Mouse (Mus musculus): ENCODE results near the gene Zdhhc7. TPM values are rescaled to one million over a fixed set of nuclear protein-coding genes. Genes with fewer than 3 reads are reported as not detected.

Gene Zdhhc7
- polyA plus RNA-seq, 1 experiment from 2014 or later, result 26.1 TPM

- H3K4me2 ChIP-seq, result no peak overlapping the region
- 0 out of 2 replicates have a peak, but pooled peaks cover 4% of the 10 kb centered on the region for H3K4me1 ChIP-seq
- H3K36me3 ChIP-seq, result peaks cover 91% of the 10 kb centered on the region
- WGBS (ENCODE audit: insufficient replicate concordance), result 76% methylated on average over 7 of the region's 7 CpGs
- no peak overlapping the region for H3K4me3 ChIP-seq
- H3K27ac ChIP-seq, result no peak overlapping the region
- ATAC-seq, result no peak
- H3K27me3 ChIP-seq (replicated peaks), result no peaks in the 10 kb centered on the region
- no peaks in the 10 kb centered on the region for H3K9me3 ChIP-seq (replicated peaks)
- H3K9ac ChIP-seq, result no peak overlapping the region
Observed at GRCm38 (mm10) chr8:120089511-120089910, 11.8 kb downstream of the Zdhhc7 start.

- no peak for ATAC-seq
- Histone ChIP-seq H3K27me3 (replicated peaks) (no peaks in the 10 kb centered on the region), H3K4me3 (no peak overlapping the region), H3K4me2 (no peak overlapping the region), H3K9me3 (replicated peaks) (no peaks in the 10 kb centered on the region), H3K27ac (no peak overlapping the region), H3K4me1 (no peaks in the 10 kb centered on the region), H3K9ac (no peak overlapping the region), H3K36me3 (peaks cover 81% of the 10 kb centered on the region)
- 88% methylated on average over 8 of the region's 8 CpGs for WGBS (ENCODE audit: insufficient replicate concordance)
Observed at GRCm38 (mm10) chr8:120084783-120085182, 16.5 kb downstream of the Zdhhc7 start.

GRCm38 (mm10) chr8:120083261-120083660 is 18.0 kb downstream of the Zdhhc7 start:
- H3K4me1 ChIP-seq, result no peaks in the 10 kb centered on the region
- H3K9ac ChIP-seq, result no peak overlapping the region
- no peak overlapping the region for H3K27ac ChIP-seq
- no peak for ATAC-seq
- H3K27me3 ChIP-seq (replicated peaks), result 0 out of 2 replicates have a peak, but pooled peaks cover 3% of the 10 kb centered on the region
- no peak overlapping the region for H3K4me3 ChIP-seq
- no peak overlapping the region for H3K4me2 ChIP-seq
- 89% methylated on average over 8 of the region's 8 CpGs for WGBS (ENCODE audit: insufficient replicate concordance)
- H3K36me3 ChIP-seq, result peaks cover 72% of the 10 kb centered on the region
- H3K9me3 ChIP-seq (replicated peaks), result no peaks in the 10 kb centered on the region

GRCm38 (mm10) chr8:120079361-120079760 is 21.9 kb downstream of the Zdhhc7 start:
- Histone ChIP-seq H3K27me3 (replicated peaks) (peaks cover 16% of the 10 kb centered on the region; the same call in 1 of the 2 replicates), H3K9ac (no peak overlapping the region), H3K4me1 (no peaks in the 10 kb centered on the region), H3K4me3 (no peak overlapping the region), H3K4me2 (no peak overlapping the region), H3K27ac (no peak overlapping the region), H3K9me3 (replicated peaks) (no peaks in the 10 kb centered on the region), H3K36me3 (peaks cover 35% of the 10 kb centered on the region)
- WGBS (ENCODE audit: insufficient replicate concordance), result 54% methylated on average over 5 of the region's 5 CpGs
- no peak for ATAC-seq

GRCm38 (mm10) chr8:120078080-120078479 is 23.2 kb downstream of the Zdhhc7 start:
- Histone ChIP-seq H3K9ac (no peak overlapping the region), H3K4me3 (no peak overlapping the region), H3K9me3 (replicated peaks) (no peaks in the 10 kb centered on the region), H3K4me1 (no peaks in the 10 kb centered on the region), H3K4me2 (no peak overlapping the region), H3K27ac (no peak overlapping the region), H3K27me3 (replicated peaks) (peaks cover 24% of the 10 kb centered on the region; the same call in 1 of the 2 replicates), H3K36me3 (peaks cover 26% of the 10 kb centered on the region)
- WGBS (ENCODE audit: insufficient replicate concordance), result 15% methylated on average over 10 of the region's 10 CpGs
- no peak for ATAC-seq

GRCm38 (mm10) chr8:120075347-120075746 is 25.9 kb downstream of the Zdhhc7 start:
- H3K4me3 ChIP-seq, result no peak overlapping the region
- ATAC-seq, result no peak
- no peaks in the 10 kb centered on the region for H3K9me3 ChIP-seq (replicated peaks)
- no peak overlapping the region for H3K9ac ChIP-seq
- peaks cover 36% of the 10 kb centered on the region; the same call in 1 of the 2 replicates for H3K27me3 ChIP-seq (replicated peaks)
- no peaks in the 10 kb centered on the region for H3K4me1 ChIP-seq
- 61% methylated on average over 6 of the region's 6 CpGs for WGBS (ENCODE audit: insufficient replicate concordance)
- H3K27ac ChIP-seq, result no peak overlapping the region
- H3K4me2 ChIP-seq, result no peak overlapping the region
- no peaks in the 10 kb centered on the region for H3K36me3 ChIP-seq

GRCm38 (mm10) chr8:120074516-120074915 is 26.8 kb downstream of the Zdhhc7 start:
- ATAC-seq, result no peak
- H3K4me1 ChIP-seq, result no peaks in the 10 kb centered on the region
- no peaks in the 10 kb centered on the region for H3K9me3 ChIP-seq (replicated peaks)
- no peak overlapping the region for H3K9ac ChIP-seq
- no peaks in the 10 kb centered on the region for H3K36me3 ChIP-seq
- no peak overlapping the region for H3K27ac ChIP-seq
- H3K4me2 ChIP-seq, result no peak overlapping the region
- H3K4me3 ChIP-seq, result no peak overlapping the region
- WGBS (ENCODE audit: insufficient replicate concordance), result 52% methylated on average over 6 of the region's 6 CpGs
- peaks cover 36% of the 10 kb centered on the region; the same call in 1 of the 2 replicates for H3K27me3 ChIP-seq (replicated peaks)

- Histone ChIP-seq H3K4me2 (no peak overlapping the region), H3K9ac (no peak overlapping the region), H3K36me3 (no peaks in the 10 kb centered on the region), H3K27me3 (replicated peaks) (peaks cover 33% of the 10 kb centered on the region; the same call in 1 of the 2 replicates), H3K27ac (no peak overlapping the region), H3K9me3 (replicated peaks) (no peaks in the 10 kb centered on the region), H3K4me3 (no peak overlapping the region), H3K4me1 (no peaks in the 10 kb centered on the region)
- WGBS (ENCODE audit: insufficient replicate concordance), result 71% methylated on average over 8 of the region's 8 CpGs
- no peak for ATAC-seq
Observed at GRCm38 (mm10) chr8:120072827-120073226, 28.5 kb downstream of the Zdhhc7 start.

GRCm38 (mm10) chr8:120072259-120072658 is 29.0 kb downstream of the Zdhhc7 start:
- ATAC-seq, result no peak
- Histone ChIP-seq H3K4me3 (no peak overlapping the region), H3K4me1 (no peaks in the 10 kb centered on the region), H3K27me3 (replicated peaks) (peaks cover 33% of the 10 kb centered on the region; the same call in 1 of the 2 replicates), H3K36me3 (no peaks in the 10 kb centered on the region), H3K27ac (no peak overlapping the region), H3K9ac (no peak overlapping the region), H3K9me3 (replicated peaks) (no peaks in the 10 kb centered on the region), H3K4me2 (no peak overlapping the region)
- WGBS (ENCODE audit: insufficient replicate concordance), result 65% methylated on average over 9 of the region's 9 CpGs

- WGBS (ENCODE audit: insufficient replicate concordance), result 20% methylated on average over 4 of the region's 4 CpGs
- ATAC-seq, result peak; percentile 32; the same call in 1 of the 2 replicates
- H3K27ac ChIP-seq, result no peak overlapping the region
Observed at GRCm38 (mm10) chr8:120071684-120072083, 29.6 kb downstream of the Zdhhc7 start.

GRCm38 (mm10) chr8:120067936-120068668 is 33.2 kb downstream of the Zdhhc7 start:
- H3K27ac ChIP-seq, result no peak overlapping the region
- H3K4me1 ChIP-seq, result no peaks in the 10 kb centered on the region
- H3K9ac ChIP-seq, result no peak overlapping the region
- H3K36me3 ChIP-seq, result no peaks in the 10 kb centered on the region
- ATAC-seq, result no peak
- peaks cover 21% of the 10 kb centered on the region; the same call in 1 of the 2 replicates for H3K27me3 ChIP-seq (replicated peaks)
- H3K4me3 ChIP-seq, result no peak overlapping the region
- H3K4me2 ChIP-seq, result no peak overlapping the region
- WGBS (ENCODE audit: insufficient replicate concordance), result 54% methylated on average over 19 of the region's 19 CpGs
- no peaks in the 10 kb centered on the region for H3K9me3 ChIP-seq (replicated peaks)

More at GRCm38 (mm10) chr8:120071684-120072083, 29.6 kb downstream of the Zdhhc7 start:
- Histone ChIP-seq H3K27me3 (replicated peaks) (peaks cover 31% of the 10 kb centered on the region; the same call in 1 of the 2 replicates), H3K9ac (no peak overlapping the region), H3K4me1 (no peaks in the 10 kb centered on the region), H3K36me3 (no peaks in the 10 kb centered on the region), H3K9me3 (replicated peaks) (no peaks in the 10 kb centered on the region), H3K4me2 (no peak overlapping the region), H3K4me3 (no peak overlapping the region)

GRCm38 (mm10) chr8:120066226-120066625 is 35.1 kb downstream of the Zdhhc7 start:
- H3K4me2 ChIP-seq, result no peak overlapping the region
- no peaks in the 10 kb centered on the region for H3K4me1 ChIP-seq
- H3K27me3 ChIP-seq (replicated peaks), result peaks cover 16% of the 10 kb centered on the region; the same call in 1 of the 2 replicates
- H3K4me3 ChIP-seq, result no peak overlapping the region
- no peak overlapping the region for H3K9ac ChIP-seq
- H3K36me3 ChIP-seq, result no peaks in the 10 kb centered on the region
- WGBS (ENCODE audit: insufficient replicate concordance), result 59% methylated on average over 4 of the region's 4 CpGs
- no peaks in the 10 kb centered on the region for H3K9me3 ChIP-seq (replicated peaks)
- ATAC-seq, result no peak
- no peak overlapping the region for H3K27ac ChIP-seq

Measured in liver, embryonic 12.5 days (tissue).